Mouse (Mus musculus) neural tube, embryonic 11.5 days (tissue): Measurements from ENCODE around the gene Tubb3. TPM values are rescaled to one million over a fixed set of nuclear protein-coding genes. Genes with fewer than 3 reads are reported as not detected.
"Not testable (repeated sequence)": the region's sequence is repeated elsewhere in the genome, so short reads cannot be mapped to it uniquely, and the experiment has no call there.

Experiments
- ATAC-seq: fragments of 200-750 bp; cut with Nextera tagmentation; 2 replicates; pipeline ENCODE4 v1.8.0; 2017; ENCODE audit warnings: moderate number of reproducible peaks, mild to moderate bottlenecking, moderate TSS enrichment, moderate library complexity; ENCODE audit not compliant: insufficient read depth, low FRiP score, low TSS enrichment
- DNase-seq: peaks from one replicate; pipeline ENCODE4 v3.0.0-alpha.2; 2015; ENCODE audit warnings: low spot score
- H3K27ac ChIP-seq: fragments of 300-500 bp; sonication (generic); 2 replicates; pipeline ENCODE4 v1.5.1; 2014; ENCODE audit warnings: low read depth, mild to moderate bottlenecking, low read length
- H3K27me3 ChIP-seq: fragments of 300-500 bp; sonication (generic); 2 replicates; pipeline ENCODE4 v1.6.1; 2014; ENCODE audit warnings: mild to moderate bottlenecking, low read length, mixed read lengths; ENCODE audit not compliant: control insufficient read depth, insufficient read depth
- H3K36me3 ChIP-seq: fragments of 300-500 bp; sonication (generic); 2 replicates; pipeline ENCODE4 v1.6.1; 2014; ENCODE audit warnings: mild to moderate bottlenecking, low read length, moderate library complexity, mixed read lengths; ENCODE audit not compliant: control insufficient read depth, insufficient read depth
- H3K4me1 ChIP-seq: fragments of 300-500 bp; sonication (generic); 2 replicates; pipeline ENCODE4 v1.6.1; 2014; ENCODE audit warnings: low read length, mixed read lengths; ENCODE audit not compliant: control insufficient read depth, insufficient read depth
- H3K4me2 ChIP-seq: fragments of 300-500 bp; sonication (generic); 2 replicates; pipeline ENCODE4 v1.6.1; 2014; ENCODE audit warnings: low read depth, mild to moderate bottlenecking, moderate library complexity
- H3K4me3 ChIP-seq: fragments of 300-500 bp; sonication (generic); 2 replicates; pipeline ENCODE4 v1.5.1; 2014; ENCODE audit warnings: low read depth, low read length
- H3K9ac ChIP-seq: fragments of 300-500 bp; sonication (generic); 2 replicates; pipeline ENCODE4 v1.6.1; 2014; ENCODE audit warnings: mild to moderate bottlenecking, low read length
- H3K9me3 ChIP-seq: fragments of 300-500 bp; sonication (generic); 2 replicates; pipeline ENCODE4 v1.6.1; 2016; ENCODE audit warnings: low read length; ENCODE audit not compliant: control insufficient read depth
- WGBS: fragments of 180-500 bp; shearing (Covaris S2); extraction: QIAGEN DNeasy Blood & Tissue Kit; methylation state at CpG from one replicate; pipeline ENCODE4 v1.1.7; 2014; 5-methylcytosine and 5-hydroxymethylcytosine counted together
- polyA plus RNA-seq: library from polyadenylated mRNA; unstranded; fragments of >200 nt; fragmentation: Nextera tagmentation; extraction: Ambion mirVana; gene quantifications from 2 replicates; pipeline ENCODE4 v1.2.1, GENCODE M21; 2014

Tubb3 gene
- polyA plus RNA-seq, 1 experiment from 2014 or later: 1,012 TPM

GRCm38 (mm10) chr8:123450783-123451182 is 39.6 kb downstream of the Tubb3 start:
- Histone ChIP-seq H3K4me3 (no peak overlapping the region), H3K27me3 (no peaks in the 10 kb centered on the region), H3K36me3 (peaks cover 3% of the 10 kb centered on the region; the same call in 1 of the 2 replicates), H3K27ac (no peak overlapping the region), H3K4me2 (no peak overlapping the region), H3K9ac (no peak overlapping the region), H3K9me3 (no peaks in the 10 kb centered on the region), H3K4me1 (no peaks in the 10 kb centered on the region)
- 91% methylated on average over 5 of the region's 5 CpGs for WGBS
- ATAC-seq (no peak), DNase-seq (no peak)

GRCm38 (mm10) chr8:123451747-123452146 is 40.5 kb downstream of the Tubb3 start:
- WGBS: 95% methylated on average over 12 of the region's 12 CpGs
- not testable (repeated sequence) for H3K36me3 ChIP-seq, DNase-seq

DNA sequence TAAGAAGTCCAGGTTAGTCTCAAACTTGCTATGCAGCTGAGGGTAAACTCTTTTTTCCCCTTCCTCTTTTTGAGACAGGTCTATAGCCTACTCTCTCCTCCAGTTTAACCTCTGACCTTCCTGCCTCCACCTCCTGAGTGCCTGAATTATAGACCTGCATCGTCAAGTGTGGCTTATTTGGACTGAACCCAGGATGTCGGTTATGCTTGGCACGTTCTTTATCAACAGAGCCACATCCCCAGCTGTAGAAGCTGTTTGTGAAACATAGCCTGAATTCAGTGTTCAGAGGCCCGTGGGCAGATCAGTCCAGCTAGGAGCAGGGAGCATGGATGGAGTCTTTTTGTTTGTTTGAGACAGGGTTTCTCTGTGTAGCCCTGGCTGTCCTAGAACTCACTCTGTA is 40.9 kb downstream of the Tubb3 start:
- WGBS: 90% methylated on average over 4 of the region's 4 CpGs
- Histone ChIP-seq H3K9me3 (no peaks in the 10 kb centered on the region), H3K4me2 (no peak overlapping the region), H3K9ac (no peak overlapping the region), H3K27ac (no peak overlapping the region), H3K4me3 (no peak overlapping the region), H3K36me3 (peaks cover 3% of the 10 kb centered on the region), H3K27me3 (no peaks in the 10 kb centered on the region), H3K4me1 (no peaks in the 10 kb centered on the region)
- DNase-seq (no peak), ATAC-seq (no peak)

More at GRCm38 (mm10) chr8:123451747-123452146, 40.5 kb downstream of the Tubb3 start:
- not testable (repeated sequence) for H3K27ac ChIP-seq, H3K4me1 ChIP-seq, H3K27me3 ChIP-seq, ATAC-seq, H3K4me2 ChIP-seq, H3K4me3 ChIP-seq, H3K9ac ChIP-seq, H3K9me3 ChIP-seq

GRCm38 (mm10) chr8:123453291-123453690 is 42.1 kb downstream of the Tubb3 start:
- Histone ChIP-seq H3K4me1 (no peaks in the 10 kb centered on the region), H3K9ac (no peak overlapping the region), H3K9me3 (no peaks in the 10 kb centered on the region), H3K27ac (no peak overlapping the region), H3K27me3 (no peaks in the 10 kb centered on the region), H3K4me3 (no peak overlapping the region), H3K36me3 (peaks cover 3% of the 10 kb centered on the region), H3K4me2 (no peak overlapping the region)
- DNase-seq (no peak), ATAC-seq (no peak)
- WGBS: 77% methylated on average over 7 of the region's 7 CpGs

DNA sequence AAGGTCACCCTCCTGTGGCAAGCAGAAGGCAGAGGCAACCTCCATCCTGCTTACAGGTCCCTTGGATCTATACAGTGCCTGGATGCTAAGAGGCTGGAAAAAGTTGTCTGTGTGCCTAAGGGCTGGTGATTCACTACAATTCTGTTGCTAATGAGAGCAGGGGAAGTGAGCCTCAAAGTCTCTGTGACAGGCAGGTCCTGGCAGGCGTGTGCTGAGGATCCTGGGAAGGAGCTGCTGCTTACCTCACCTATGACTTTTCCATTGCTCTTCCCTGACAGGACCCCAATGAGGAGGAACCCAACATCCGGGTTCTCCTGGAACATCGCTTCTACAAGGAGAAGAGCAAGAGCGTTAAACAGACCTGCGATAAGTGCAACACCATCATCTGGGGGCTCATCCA is 42.7 kb downstream of the Tubb3 start:
- no peak overlapping the region for H3K4me2 ChIP-seq
- H3K27ac ChIP-seq: no peak overlapping the region
- no peaks in the 10 kb centered on the region for H3K4me1 ChIP-seq
- peaks cover 3% of the 10 kb centered on the region for H3K36me3 ChIP-seq
- no peaks in the 10 kb centered on the region for H3K27me3 ChIP-seq
- H3K9ac ChIP-seq: no peak overlapping the region
- WGBS: 77% methylated on average over 5 of the region's 5 CpGs
- ATAC-seq (no peak), DNase-seq (no peak)
- H3K4me3 ChIP-seq: no peak overlapping the region
- H3K9me3 ChIP-seq: no peaks in the 10 kb centered on the region

DNA sequence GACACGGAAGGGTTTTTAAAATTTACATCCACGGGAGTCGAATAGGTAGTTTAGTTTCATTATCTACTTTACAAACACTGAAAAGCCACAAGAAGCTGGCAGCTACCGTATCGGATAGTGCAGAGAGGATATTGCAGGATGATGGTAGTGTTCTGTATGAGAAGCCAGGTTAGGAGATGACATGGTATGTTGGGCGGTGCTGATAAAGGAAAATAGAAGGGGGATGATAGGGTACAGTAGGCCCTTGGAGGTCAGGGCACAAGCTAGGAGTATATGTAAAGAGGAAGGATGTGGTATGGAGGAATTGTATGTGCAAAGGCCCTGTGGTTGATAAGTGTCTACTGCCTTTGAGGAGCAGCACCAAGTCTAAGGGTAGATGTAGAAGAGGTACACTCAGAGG is 43.3 kb downstream of the Tubb3 start:
- H3K4me3 ChIP-seq: no peak overlapping the region
- H3K9ac ChIP-seq: no peak overlapping the region
- H3K4me2 ChIP-seq: no peak overlapping the region
- no peaks in the 10 kb centered on the region for H3K4me1 ChIP-seq
- DNase-seq (no peak), ATAC-seq (no peak)
- no peak overlapping the region for H3K27ac ChIP-seq
- H3K36me3 ChIP-seq: peaks cover 5% of the 10 kb centered on the region
- WGBS: 91% methylated on average over 6 of the region's 6 CpGs
- H3K9me3 ChIP-seq: no peaks in the 10 kb centered on the region
- no peaks in the 10 kb centered on the region for H3K27me3 ChIP-seq

GRCm38 (mm10) chr8:123463651-123464050 is 52.4 kb downstream of the Tubb3 start:
- Histone ChIP-seq H3K4me1 (no peaks in the 10 kb centered on the region), H3K4me2 (no peak overlapping the region), H3K9ac (no peak overlapping the region), H3K4me3 (no peak overlapping the region), H3K36me3 (peaks cover 4% of the 10 kb centered on the region; the same call in 1 of the 2 replicates), H3K27ac (no peak overlapping the region), H3K27me3 (no peaks in the 10 kb centered on the region), H3K9me3 (no peaks in the 10 kb centered on the region)
- DNase-seq (no peak), ATAC-seq (no peak)
- WGBS: 91% methylated on average over 4 of the region's 4 CpGs

DNA sequence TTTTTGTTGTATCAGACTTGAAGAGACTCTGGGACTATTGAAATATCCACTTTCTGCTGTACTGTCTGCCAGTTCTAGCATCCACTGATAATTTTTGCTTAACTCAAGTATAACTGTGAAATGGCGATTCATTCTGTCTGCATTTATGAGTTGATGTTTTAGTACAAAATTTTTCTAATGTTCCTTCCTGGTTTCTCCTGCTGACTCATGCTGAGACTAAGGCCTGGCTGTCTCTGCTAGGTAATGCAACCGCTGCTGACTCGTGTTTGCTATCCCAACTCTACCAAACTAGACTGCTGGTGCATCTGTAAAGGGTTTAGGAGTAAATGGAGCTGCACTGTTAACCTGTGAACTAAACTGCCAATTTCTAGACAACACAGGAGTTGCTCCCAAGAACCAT is 56.3 kb downstream of the Tubb3 start:
- WGBS: 79% methylated on average over 3 of the region's 3 CpGs
- Histone ChIP-seq H3K27me3 (no peaks in the 10 kb centered on the region), H3K27ac (no peak overlapping the region), H3K9ac (no peak overlapping the region), H3K4me1 (no peaks in the 10 kb centered on the region), H3K4me2 (no peak overlapping the region), H3K4me3 (no peak overlapping the region), H3K9me3 (no peaks in the 10 kb centered on the region), H3K36me3 (no peaks in the 10 kb centered on the region)
- DNase-seq: no peak
- no peak for ATAC-seq
